Mouse (Mus musculus) midbrain, embryonic 12.5 days (tissue): ENCODE measurements around the gene Srgap2. TPM values are rescaled to one million over a fixed set of nuclear protein-coding genes. Genes with fewer than 3 reads are reported as not detected.

ENCODE experiments used
- ATAC-seq: fragments of 200-750 bp; cut with Nextera tagmentation; 2 replicates; pipeline ENCODE4 v1.8.0; 2017; ENCODE audit warnings: low read depth, moderate TSS enrichment, moderate library complexity; ENCODE audit not compliant: low FRiP score
- H3K27ac ChIP-seq: fragments of 300-500 bp; sonication (generic); replicated peaks from 2 replicates; pipeline ENCODE4 v1.5.1; 2016; ENCODE audit warnings: mild to moderate bottlenecking
- H3K27me3 ChIP-seq: fragments of 300-500 bp; sonication (generic); 2 replicates; pipeline ENCODE4 v1.6.1; 2016; ENCODE audit warnings: mild to moderate bottlenecking
- H3K36me3 ChIP-seq: fragments of 300-500 bp; sonication (generic); 2 replicates; pipeline ENCODE4 v1.6.1; 2016
- H3K4me1 ChIP-seq: fragments of 300-500 bp; sonication (generic); 2 replicates; pipeline ENCODE4 v1.6.1; 2016
- H3K4me2 ChIP-seq: fragments of 300-500 bp; sonication (generic); replicated peaks from 2 replicates; pipeline ENCODE4 v1.6.1; 2016; ENCODE audit warnings: mild to moderate bottlenecking, moderate library complexity
- H3K4me3 ChIP-seq: fragments of 300-500 bp; sonication (generic); 2 replicates; pipeline ENCODE4 v1.5.1; 2016; ENCODE audit warnings: mild to moderate bottlenecking
- H3K9ac ChIP-seq: fragments of 300-500 bp; sonication (generic); replicated peaks from 2 replicates; pipeline ENCODE4 v1.6.1; 2016; ENCODE audit warnings: mild to moderate bottlenecking, moderate library complexity
- H3K9me3 ChIP-seq: fragments of 300-500 bp; sonication (generic); 2 replicates; pipeline ENCODE4 v1.6.1; 2016; ENCODE audit warnings: mild to moderate bottlenecking
- WGBS: fragments of 180-500 bp; shearing (Covaris S2); methylation state at CpG from one replicate; pipeline ENCODE4 v1.1.7; 2016; 5-methylcytosine and 5-hydroxymethylcytosine counted together
- polyA plus RNA-seq: library from polyadenylated mRNA; unstranded; fragments of >200 nt; fragmentation: Nextera tagmentation; extraction: Ambion mirVana; gene quantifications from 2 replicates; pipeline ENCODE4 v1.2.1, GENCODE M21; 2016

Srgap2 gene
- polyA plus RNA-seq, 1 experiment from 2014 or later = 19.9 TPM

DNA sequence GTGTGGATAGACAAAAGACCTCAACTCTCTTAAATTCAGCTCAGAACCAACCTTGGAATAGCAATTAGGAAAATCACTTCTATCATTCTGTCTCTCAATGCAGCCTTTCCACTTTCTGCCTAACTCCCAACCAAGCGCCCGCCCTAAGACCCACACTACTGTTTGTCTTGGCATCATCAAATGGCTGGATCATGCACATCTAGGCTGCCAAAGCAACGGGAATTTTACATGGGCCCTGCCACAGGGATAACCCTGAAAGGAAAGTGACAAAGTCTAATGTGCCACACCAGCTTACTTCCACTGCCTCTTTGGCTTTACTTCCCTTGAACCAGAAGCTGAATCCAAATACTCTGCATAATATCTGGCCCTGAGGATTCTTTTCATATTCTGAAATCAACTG lies 37.8 kb downstream of the Srgap2 start:
- Histone ChIP-seq H3K36me3 (no peaks in the 10 kb centered on the region), H3K27me3 (no peaks in the 10 kb centered on the region), H3K27ac (no peak overlapping the region), H3K4me1 (peaks cover 10% of the 10 kb centered on the region; the same call in 1 of the 2 replicates), H3K9me3 (no peaks in the 10 kb centered on the region), H3K4me3 (no peak overlapping the region), H3K9ac (no peak overlapping the region), H3K4me2 (no peak overlapping the region)
- no peak for ATAC-seq
- WGBS = 87% methylated on average over 3 of the region's 3 CpGs

DNA sequence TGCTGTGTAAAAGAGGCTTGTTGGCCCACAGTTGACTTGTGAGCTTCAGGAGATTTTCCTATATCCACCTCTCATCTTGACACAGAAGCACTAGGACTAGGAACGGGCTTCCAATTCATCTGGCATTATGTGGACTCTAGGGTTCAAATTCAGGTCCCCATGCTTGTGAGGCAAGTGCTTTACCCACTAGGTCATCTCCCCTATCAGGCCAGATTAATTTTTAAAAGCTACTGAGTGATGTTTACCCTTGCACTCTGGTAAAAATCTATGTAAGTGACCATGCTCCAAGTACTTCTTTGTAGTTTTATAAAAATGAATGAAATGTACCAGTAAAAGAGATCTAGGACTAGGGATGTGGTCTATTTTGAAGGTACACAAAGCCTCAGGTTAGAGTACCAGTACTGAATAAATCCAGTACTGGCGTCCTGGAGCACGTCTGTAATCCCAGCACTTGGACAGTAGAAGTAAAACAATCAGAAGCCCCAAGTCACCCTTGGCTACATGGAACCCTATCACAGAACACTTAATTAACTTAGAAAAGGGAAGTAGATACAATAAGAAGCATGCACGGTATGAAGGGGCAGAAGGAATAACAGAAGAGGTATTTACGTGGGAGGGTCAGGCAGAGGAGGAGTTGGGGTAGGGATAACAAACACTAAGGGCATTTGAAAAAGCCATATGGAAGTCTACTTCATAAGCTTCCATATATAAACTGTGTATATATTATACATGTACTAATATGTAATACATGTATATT lies 40.9 kb downstream of the Srgap2 start:
- H3K4me3 ChIP-seq = no peak overlapping the region
- no peaks in the 10 kb centered on the region for H3K27me3 ChIP-seq
- peaks cover 9% of the 10 kb centered on the region for H3K4me1 ChIP-seq
- ATAC-seq = no peak
- H3K27ac ChIP-seq = no peak overlapping the region
- no peak overlapping the region for H3K9ac ChIP-seq
- no peak overlapping the region for H3K4me2 ChIP-seq
- H3K9me3 ChIP-seq = no peaks in the 10 kb centered on the region
- WGBS = 70% methylated on average over 5 of the region's 5 CpGs
- no peaks in the 10 kb centered on the region for H3K36me3 ChIP-seq

DNA sequence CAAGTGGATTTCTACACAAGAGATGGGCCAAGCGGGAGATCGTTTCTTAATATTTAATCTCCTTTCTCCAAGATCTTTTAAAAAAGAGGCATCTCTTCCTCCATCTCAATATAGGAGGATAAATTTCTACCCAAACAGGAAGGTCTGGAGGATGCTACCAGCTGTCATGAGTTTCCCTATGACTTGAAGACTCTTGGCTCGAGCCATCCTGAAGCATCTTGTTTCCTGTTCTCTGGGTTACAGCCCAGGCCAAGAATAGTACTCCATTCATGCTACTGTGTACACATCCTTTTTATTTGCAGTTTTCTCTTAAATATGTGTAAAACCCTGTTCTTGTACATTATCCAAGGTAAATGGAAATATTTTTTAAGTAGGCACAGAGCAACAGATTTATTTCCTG lies 44.9 kb downstream of the Srgap2 start:
- no peak for ATAC-seq
- 0 out of 2 replicates have a peak, but pooled peaks cover 7% of the 10 kb centered on the region for H3K36me3 ChIP-seq
- H3K9ac ChIP-seq = no peak overlapping the region
- 91% methylated on average over 3 of the region's 3 CpGs for WGBS
- H3K9me3 ChIP-seq = peaks cover 6% of the 10 kb centered on the region
- H3K27ac ChIP-seq = no peak overlapping the region
- H3K4me2 ChIP-seq = no peak overlapping the region
- no peaks in the 10 kb centered on the region for H3K27me3 ChIP-seq
- no peak overlapping the region for H3K4me3 ChIP-seq
- H3K4me1 ChIP-seq = peaks cover 8% of the 10 kb centered on the region

DNA sequence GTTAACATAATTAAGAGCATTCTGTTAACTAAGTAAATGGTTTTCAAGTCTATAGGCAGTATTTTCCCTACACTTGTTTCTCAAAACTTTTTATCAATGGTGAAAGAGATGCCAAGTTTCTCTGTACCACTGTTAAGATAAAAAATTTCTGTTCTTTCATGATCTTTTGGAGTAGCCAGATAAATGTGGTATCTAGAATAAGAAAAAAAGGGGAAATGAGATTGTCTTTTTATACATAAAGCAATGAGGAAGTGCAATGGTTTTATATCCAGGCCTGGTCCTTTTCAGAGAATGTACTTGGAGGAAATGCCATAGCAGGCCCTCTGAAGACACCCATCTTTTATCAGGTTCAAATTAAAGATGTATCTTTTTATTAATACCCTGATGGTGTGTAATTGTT lies 45.8 kb downstream of the Srgap2 start:
- Histone ChIP-seq H3K36me3 (0 out of 2 replicates have a peak, but pooled peaks cover 7% of the 10 kb centered on the region), H3K27ac (no peak overlapping the region), H3K4me3 (no peak overlapping the region), H3K4me2 (no peak overlapping the region), H3K9me3 (peaks cover 6% of the 10 kb centered on the region), H3K9ac (no peak overlapping the region), H3K4me1 (peaks cover 3% of the 10 kb centered on the region; the same call in 1 of the 2 replicates), H3K27me3 (no peaks in the 10 kb centered on the region)
- ATAC-seq = no peak

DNA sequence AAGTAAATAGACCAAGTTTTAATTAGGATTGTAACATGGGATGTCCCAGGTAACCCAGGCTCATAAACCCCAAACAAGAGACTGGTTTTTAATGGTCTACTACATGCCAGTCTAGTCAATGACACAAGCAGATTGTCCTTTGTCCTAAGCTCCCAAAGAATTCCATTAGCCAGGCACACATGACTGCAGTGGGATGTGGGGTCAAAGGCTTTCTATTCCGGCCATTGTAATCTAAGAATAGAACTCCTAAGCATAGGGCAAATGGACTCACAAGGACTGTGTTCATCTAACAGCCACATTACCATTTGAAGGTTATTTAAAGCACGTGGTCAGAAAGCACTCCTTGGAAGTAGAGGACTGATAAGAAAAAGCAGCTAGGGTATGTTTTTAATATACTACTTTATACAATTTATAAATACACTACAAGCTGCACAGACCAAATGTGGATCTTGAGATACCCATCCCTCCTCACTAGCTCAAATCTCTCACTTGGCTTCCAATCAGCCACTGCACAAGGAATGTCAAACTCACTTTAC lies 48.3 kb downstream of the Srgap2 start:
- Histone ChIP-seq H3K4me3 (no peak overlapping the region), H3K27me3 (no peaks in the 10 kb centered on the region), H3K36me3 (0 out of 2 replicates have a peak, but pooled peaks cover 7% of the 10 kb centered on the region), H3K9me3 (peaks cover 6% of the 10 kb centered on the region), H3K27ac (no peak overlapping the region), H3K4me1 (peaks cover 3% of the 10 kb centered on the region; the same call in 1 of the 2 replicates), H3K4me2 (no peak overlapping the region), H3K9ac (no peak overlapping the region)
- no peak for ATAC-seq
- WGBS = 18% methylated on average over 2 of the region's 2 CpGs

DNA sequence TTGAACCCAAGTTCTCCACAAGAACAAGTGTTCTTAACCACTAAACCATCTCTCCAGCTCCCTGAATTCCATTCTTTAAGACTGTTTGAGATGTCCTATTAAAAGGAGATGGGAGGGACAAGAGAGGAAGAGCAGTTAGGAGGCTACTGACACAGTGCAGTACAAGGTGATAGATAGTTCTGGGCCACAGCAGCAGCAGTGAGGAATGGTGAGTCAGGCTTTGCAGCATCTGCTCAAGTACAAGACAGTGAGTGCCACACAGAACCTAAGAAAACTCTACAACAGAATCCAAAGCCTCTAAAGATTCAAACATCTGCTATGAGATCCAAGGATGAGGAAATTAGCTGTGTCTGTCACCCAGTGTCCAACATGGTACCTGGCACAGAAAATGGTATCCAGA lies 51.8 kb downstream of the Srgap2 start:
- no peak overlapping the region for H3K27ac ChIP-seq
- no peak overlapping the region for H3K9ac ChIP-seq
- 0 out of 2 replicates have a peak, but pooled peaks cover 3% of the 10 kb centered on the region for H3K36me3 ChIP-seq
- peaks cover 11% of the 10 kb centered on the region; the same call in 1 of the 2 replicates for H3K4me1 ChIP-seq
- H3K27me3 ChIP-seq = no peaks in the 10 kb centered on the region
- no peak for ATAC-seq
- peaks cover 6% of the 10 kb centered on the region for H3K9me3 ChIP-seq
- no peak overlapping the region for H3K4me2 ChIP-seq
- no peak overlapping the region for H3K4me3 ChIP-seq

DNA sequence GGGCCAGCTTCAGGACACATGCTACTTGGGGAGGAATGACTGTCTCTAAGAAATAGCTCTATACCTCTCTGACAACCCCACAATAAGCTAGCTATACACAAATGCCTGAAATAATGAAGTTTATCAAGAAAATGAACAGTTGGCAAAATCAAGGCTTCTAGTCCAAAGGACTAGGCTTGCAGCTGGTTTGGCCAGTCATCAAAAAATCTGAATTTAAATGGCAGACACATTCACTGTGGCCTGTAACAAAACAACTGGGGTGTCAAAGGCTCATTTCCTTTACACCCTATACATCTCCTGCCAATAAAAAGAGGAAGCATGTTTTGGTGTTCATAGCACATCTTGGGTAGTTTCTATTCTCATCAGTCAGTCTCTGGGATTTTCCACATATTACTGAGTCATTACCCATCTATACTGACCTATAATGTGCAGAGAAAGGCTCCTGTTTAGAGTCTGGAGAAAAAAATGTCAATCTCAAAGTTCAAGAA lies 53.5 kb downstream of the Srgap2 start:
- no peak for ATAC-seq
- no peak overlapping the region for H3K4me3 ChIP-seq

DNA sequence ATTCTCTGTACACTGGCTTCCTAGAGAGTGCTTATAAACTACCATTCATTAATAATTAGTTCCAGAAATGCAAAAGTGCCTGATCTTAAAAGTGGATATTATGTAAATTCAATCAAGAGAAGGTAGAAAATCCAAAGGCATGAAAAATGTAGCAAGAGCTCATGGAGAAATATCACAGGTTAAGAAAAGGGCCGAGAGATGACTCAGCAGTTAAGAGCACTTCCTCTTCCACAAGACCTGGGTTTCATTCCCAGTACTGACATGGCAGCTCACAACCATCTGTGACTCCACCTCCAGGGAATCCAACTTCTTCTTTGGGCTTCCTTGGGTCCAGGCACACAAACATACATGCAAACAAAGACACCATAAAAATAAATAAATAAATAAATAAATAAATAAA lies 56.6 kb downstream of the Srgap2 start:
- Histone ChIP-seq H3K36me3 (no peaks in the 10 kb centered on the region), H3K4me2 (no peak overlapping the region), H3K27me3 (no peaks in the 10 kb centered on the region), H3K9me3 (no peaks in the 10 kb centered on the region), H3K27ac (no peak overlapping the region), H3K4me3 (no peak overlapping the region), H3K4me1 (peaks cover 11% of the 10 kb centered on the region; the same call in 1 of the 2 replicates), H3K9ac (no peak overlapping the region)
- 88% methylated on average over 1 of the region's 1 CpGs for WGBS
- ATAC-seq = no peak

More for the DNA sequence above, 53.5 kb downstream of the Srgap2 start:
- Histone ChIP-seq H3K9ac (no peak overlapping the region), H3K4me2 (no peak overlapping the region), H3K27me3 (no peaks in the 10 kb centered on the region), H3K36me3 (no peaks in the 10 kb centered on the region), H3K9me3 (no peaks in the 10 kb centered on the region), H3K27ac (no peak overlapping the region), H3K4me1 (peaks cover 11% of the 10 kb centered on the region; the same call in 1 of the 2 replicates)

DNA sequence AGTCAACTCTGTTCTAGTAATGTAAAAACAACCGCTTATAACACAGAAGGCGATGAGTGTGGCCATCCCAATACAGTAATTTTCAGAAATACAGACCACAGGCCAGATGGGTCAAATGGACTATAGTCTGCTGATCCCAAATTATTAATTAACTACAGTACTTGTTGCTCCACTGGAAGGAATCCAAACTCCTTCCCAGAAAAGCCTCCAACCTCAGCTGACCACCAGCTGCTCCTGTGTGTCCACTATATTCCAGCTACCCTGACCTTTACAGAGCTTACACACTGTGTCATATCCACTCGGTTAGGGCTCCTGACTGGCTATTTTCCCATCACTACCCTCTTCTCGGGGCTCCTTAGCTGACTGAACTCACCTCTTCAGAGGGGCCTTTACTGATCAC lies 61.3 kb downstream of the Srgap2 start:
- no peaks in the 10 kb centered on the region for H3K9me3 ChIP-seq
- H3K4me3 ChIP-seq = no peak overlapping the region
- H3K27ac ChIP-seq = no peak overlapping the region
- WGBS = 92% methylated on average over 4 of the region's 4 CpGs
- H3K36me3 ChIP-seq = no peaks in the 10 kb centered on the region
- H3K4me2 ChIP-seq = no peak overlapping the region
- H3K27me3 ChIP-seq = no peaks in the 10 kb centered on the region
- no peak overlapping the region for H3K9ac ChIP-seq
- H3K4me1 ChIP-seq = peaks cover 8% of the 10 kb centered on the region; the same call in 1 of the 2 replicates
- no peak for ATAC-seq

DNA sequence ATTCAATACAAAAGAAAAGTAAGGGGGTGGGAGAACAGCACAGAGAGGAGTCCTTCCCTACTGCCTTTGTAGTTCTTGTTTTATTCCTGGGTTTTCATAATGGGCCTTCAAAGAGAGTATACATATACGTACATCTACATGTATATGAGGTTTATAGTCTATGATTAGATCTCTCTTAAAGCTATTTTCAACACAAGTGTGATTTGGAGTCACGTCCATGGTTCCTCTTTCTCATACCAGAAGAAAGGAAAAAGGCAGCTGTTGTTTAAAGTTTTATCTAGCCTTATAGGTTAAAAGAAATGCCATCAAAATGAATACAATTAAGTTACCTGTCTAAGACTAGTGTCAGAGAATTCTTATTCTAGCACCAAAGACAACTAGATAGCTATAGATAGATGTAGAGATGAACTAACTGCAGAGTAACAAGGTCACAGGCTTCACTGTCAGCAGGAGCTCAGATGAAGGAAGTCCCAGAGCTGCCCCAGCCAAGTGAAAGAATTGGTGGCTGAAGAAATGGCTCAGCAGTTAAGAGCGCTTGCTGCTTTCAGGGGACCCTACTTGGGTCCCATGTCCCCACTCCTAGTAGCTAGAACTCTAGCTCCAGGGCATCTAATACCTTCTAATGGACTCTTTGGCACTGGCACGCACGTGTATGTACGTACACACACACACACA lies 63.1 kb downstream of the Srgap2 start:
- Histone ChIP-seq H3K4me1 (peaks cover 11% of the 10 kb centered on the region; the same call in 1 of the 2 replicates), H3K4me3 (no peak overlapping the region), H3K27me3 (no peaks in the 10 kb centered on the region), H3K36me3 (no peaks in the 10 kb centered on the region), H3K4me2 (no peak overlapping the region), H3K9ac (no peak overlapping the region), H3K27ac (no peak overlapping the region), H3K9me3 (no peaks in the 10 kb centered on the region)
- WGBS = 85% methylated on average over 6 of the region's 6 CpGs
- ATAC-seq = no peak

DNA sequence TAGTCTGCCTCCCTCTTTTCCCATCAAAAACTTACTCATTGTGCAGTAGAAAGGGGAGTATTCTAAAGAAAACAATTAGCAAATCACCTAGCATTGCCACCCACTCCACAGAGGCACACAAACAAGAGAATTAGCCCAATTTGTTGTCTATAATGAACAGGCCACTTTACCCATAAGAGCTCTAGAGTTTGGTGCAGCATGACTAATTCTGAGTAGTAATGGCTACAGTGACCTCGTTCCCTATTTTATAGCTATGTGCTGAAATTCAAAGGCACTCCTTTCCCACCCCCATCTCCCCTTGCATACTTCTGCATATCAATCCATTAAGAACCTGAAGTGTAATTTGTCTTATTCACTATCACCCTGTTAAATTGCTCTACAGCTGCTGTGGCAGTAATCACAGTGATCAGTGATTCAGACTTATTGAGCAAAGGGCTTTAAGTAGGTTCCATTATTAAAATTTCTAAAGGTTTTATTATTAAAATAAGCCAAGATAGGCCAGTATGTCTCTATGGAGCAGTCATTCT lies 64.5 kb downstream of the Srgap2 start:
- H3K9ac ChIP-seq = no peak overlapping the region

More for the DNA sequence above, 64.5 kb downstream of the Srgap2 start:
- H3K27me3 ChIP-seq = no peaks in the 10 kb centered on the region
- ATAC-seq = no peak
- no peak overlapping the region for H3K4me3 ChIP-seq
- 77% methylated on average over 1 of the region's 1 CpGs for WGBS
- peaks cover 11% of the 10 kb centered on the region; the same call in 1 of the 2 replicates for H3K4me1 ChIP-seq
- H3K27ac ChIP-seq = no peak overlapping the region
- no peaks in the 10 kb centered on the region for H3K9me3 ChIP-seq
- H3K4me2 ChIP-seq = no peak overlapping the region
- no peaks in the 10 kb centered on the region for H3K36me3 ChIP-seq
